Mouse (Mus musculus): Measurements from ENCODE around the gene Tbkbp1. TPM values are rescaled to one million over a fixed set of nuclear protein-coding genes. Genes with fewer than 3 reads are reported as not detected.

Tbkbp1 gene
- polyA plus RNA-seq, 1 experiment from 2014 or later: 3.9 TPM

DNA sequence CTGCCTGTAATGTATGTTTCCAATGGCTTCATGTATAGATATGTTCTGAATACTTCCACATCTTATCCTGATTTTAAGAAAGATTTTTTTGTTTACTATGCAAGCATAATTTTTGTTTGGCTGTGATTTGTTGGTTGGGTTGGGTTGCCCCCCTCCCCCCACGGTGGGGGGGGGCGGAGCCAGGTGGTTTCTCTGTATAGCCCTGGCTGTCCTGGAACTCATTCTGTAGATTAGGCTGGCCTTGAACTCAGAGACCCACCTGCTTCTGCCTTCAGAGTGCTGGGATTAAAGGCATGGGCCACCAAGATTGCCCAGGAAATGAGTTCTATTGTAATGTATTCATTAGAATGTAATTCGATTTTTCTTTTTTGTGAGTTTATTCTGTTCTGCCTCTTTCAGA, 37.9 kb upstream of the Tbkbp1 start:
- peak overlapping the region; percentile 82 for H3K4me2 ChIP-seq (ENCODE audit: low read length)
- peaks cover 21% of the 10 kb centered on the region for H3K36me3 ChIP-seq (ENCODE audit: control insufficient read depth, insufficient read depth, low read length)
- peak overlapping the region; percentile 95; the same call in 1 of the 2 replicates for H3K27ac ChIP-seq (ENCODE audit: low read depth)
- H3K9ac ChIP-seq (ENCODE audit: low read length): peak overlapping the region; percentile 73
- H3K4me3 ChIP-seq (ENCODE audit: low read depth, low read length): peak overlapping the region; percentile 87
- H3K27me3 ChIP-seq (replicated peaks; ENCODE audit: control insufficient read depth, insufficient read depth, low read length): no peaks in the 10 kb centered on the region
- DNase-seq (ENCODE audit: low spot score) (no peak), ATAC-seq (replicated peaks; ENCODE audit: low FRiP score, low TSS enrichment, low read depth) (no peak)
- peaks cover 25% of the 10 kb centered on the region for H3K4me1 ChIP-seq (replicated peaks; ENCODE audit: control insufficient read depth, insufficient read depth, low read length)
- WGBS: 34% methylated on average over 3 of the region's 3 CpGs
- H3K9me3 ChIP-seq (ENCODE audit: control insufficient read depth, low read length): no peaks in the 10 kb centered on the region

DNA sequence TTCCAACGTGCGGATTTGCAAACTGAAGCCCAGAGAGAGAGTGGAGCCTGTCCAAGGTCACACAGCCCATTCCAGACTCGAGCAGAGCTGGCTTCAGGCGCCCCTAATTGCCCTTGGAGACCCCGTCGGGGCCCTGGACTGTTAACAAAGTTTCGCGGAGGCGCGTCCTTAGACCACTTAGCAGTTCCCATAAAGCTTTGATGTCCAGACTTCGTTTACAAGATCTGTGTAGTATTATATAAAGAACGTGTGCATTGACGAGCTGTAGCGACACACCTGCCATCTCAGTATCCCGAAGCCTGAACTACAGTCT, 37.3 kb upstream of the Tbkbp1 start:
- Histone ChIP-seq H3K27me3 (replicated peaks; ENCODE audit: control insufficient read depth, insufficient read depth, low read length) (no peaks in the 10 kb centered on the region), H3K4me1 (replicated peaks; ENCODE audit: control insufficient read depth, insufficient read depth, low read length) (peaks cover 25% of the 10 kb centered on the region), H3K9me3 (ENCODE audit: control insufficient read depth, low read length) (no peaks in the 10 kb centered on the region), H3K27ac (ENCODE audit: low read depth) (peak overlapping the region; percentile 95), H3K4me3 (ENCODE audit: low read depth, low read length) (peak overlapping the region; percentile 87), H3K9ac (ENCODE audit: low read length) (peak overlapping the region; percentile 73), H3K36me3 (ENCODE audit: control insufficient read depth, insufficient read depth, low read length) (peaks cover 28% of the 10 kb centered on the region), H3K4me2 (ENCODE audit: low read length) (peak overlapping the region; percentile 82)
- DNase-seq (ENCODE audit: low spot score) (no peak), ATAC-seq (replicated peaks; ENCODE audit: low FRiP score, low TSS enrichment, low read depth) (no peak)
- 0% methylated on average over 15 of the region's 15 CpGs for WGBS

DNA sequence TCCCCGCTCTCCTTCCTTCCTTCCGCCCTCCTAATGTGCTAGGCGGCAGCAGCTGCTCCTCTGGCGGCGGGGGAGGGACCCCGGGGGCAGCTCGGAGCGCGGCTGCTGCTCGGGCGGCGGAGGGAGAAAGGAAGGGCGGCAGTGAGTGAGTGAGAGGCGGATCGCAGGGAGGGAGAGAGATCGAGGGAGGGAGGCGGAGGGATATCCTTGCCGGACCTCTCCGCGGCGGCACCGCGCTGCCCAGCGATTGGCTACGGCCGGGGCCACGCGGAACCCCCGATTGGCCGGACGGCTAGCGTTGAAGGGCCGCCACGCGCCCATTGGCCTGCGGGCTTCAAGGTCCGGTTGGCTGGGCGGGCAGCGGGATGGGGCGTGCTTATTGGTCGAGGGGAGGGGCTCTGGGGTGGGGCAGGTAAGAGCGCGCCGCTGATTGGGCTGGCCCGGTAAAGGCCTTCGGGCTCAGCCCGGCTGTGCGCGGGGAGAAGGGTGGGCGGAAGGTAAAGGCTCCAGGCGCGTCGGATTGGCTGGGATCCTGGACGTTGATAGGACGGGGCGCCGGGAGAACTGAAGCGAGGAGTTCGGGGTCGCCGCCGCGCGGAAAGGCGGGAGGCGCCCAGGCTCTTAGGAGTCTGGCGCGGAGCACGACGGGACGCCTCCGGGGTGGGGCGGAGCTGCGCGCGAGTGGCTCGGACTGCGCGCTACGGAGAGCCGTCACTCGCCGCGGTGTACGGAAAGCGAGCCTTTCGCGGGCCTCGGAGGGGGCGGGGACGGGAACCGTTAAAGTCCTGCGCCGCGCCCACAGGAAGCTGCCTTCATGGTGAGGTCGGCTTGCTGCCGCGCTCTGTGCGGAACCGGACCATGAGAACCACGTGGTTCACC, 36.7 kb upstream of the Tbkbp1 start, which contains the start of gene Kpnb1:
TSS of gene Kpnb1 (minus strand) at position 118 of the 879 bp plus-strand sequence.
- Histone ChIP-seq H3K4me1 (replicated peaks; ENCODE audit: control insufficient read depth, insufficient read depth, low read length) (peaks cover 25% of the 10 kb centered on the region), H3K36me3 (ENCODE audit: control insufficient read depth, insufficient read depth, low read length) (peaks cover 34% of the 10 kb centered on the region), H3K4me2 (ENCODE audit: low read length) (peak within 1 kb of the TSS; percentile 85), H3K9ac (ENCODE audit: low read length) (peak within 1 kb of the TSS; percentile 96), H3K27me3 (replicated peaks; ENCODE audit: control insufficient read depth, insufficient read depth, low read length) (no peaks in the 10 kb centered on the region), H3K4me3 (ENCODE audit: low read depth, low read length) (peak within 1 kb of the TSS; percentile 87), H3K27ac (ENCODE audit: low read depth) (peak within 1 kb of the TSS; percentile 97), H3K9me3 (ENCODE audit: control insufficient read depth, low read length) (no peaks in the 10 kb centered on the region)
- whole genome bisulfite sequencing: under 1% methylated on average over 96 of the region's 101 CpGs
- ATAC-seq (replicated peaks; ENCODE audit: low FRiP score, low TSS enrichment, low read depth) (peak; percentile 95), DNase-seq (ENCODE audit: low spot score) (peak; percentile 95)

DNA sequence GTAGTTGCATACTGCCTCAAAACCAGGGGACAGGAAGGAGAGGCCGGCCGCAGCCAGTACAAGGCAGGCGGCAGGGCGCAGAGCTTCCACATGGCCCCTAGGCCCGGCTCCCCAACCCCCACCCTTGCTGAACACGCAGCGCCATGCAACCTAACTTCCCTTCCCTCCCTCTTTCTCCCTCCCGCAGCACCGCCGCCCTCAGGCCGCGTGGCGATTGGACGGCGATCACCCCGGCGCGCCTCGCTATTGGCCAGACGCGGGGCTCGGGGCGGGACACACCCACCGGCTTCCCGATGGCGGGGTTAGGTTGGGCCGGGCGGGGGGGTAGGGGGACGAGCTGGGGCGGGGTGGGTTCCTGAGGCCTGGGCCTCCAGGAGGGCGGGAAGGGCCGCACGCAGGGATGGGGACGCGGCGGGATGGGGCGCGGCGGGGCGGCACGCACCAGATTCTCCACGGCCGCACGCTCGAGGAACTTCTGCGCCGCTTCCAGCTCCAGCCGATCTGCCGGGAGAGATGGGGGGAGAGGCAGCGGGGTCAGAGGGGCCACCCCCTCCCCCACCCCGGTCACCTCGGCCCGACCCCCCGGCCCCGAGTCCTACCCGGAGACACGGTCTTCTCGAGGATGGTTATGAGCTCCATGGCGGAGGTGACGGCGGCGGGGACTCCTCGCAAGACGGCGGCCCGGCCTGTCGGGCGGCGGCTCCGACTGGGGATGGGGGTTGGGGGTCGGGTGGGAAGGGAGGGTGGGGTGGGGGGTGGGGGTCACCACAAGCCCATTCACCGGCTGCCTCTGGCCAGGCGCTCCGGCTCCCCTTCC, 35.9 kb upstream of the Tbkbp1 start:
- Histone ChIP-seq H3K36me3 (ENCODE audit: control insufficient read depth, insufficient read depth, low read length) (peaks cover 42% of the 10 kb centered on the region), H3K27me3 (replicated peaks; ENCODE audit: control insufficient read depth, insufficient read depth, low read length) (no peaks in the 10 kb centered on the region), H3K9ac (ENCODE audit: low read length) (peak overlapping the region; percentile 96), H3K9me3 (ENCODE audit: control insufficient read depth, low read length) (no peaks in the 10 kb centered on the region), H3K4me3 (ENCODE audit: low read depth, low read length) (peak overlapping the region; percentile 87), H3K4me1 (replicated peaks; ENCODE audit: control insufficient read depth, insufficient read depth, low read length) (peaks cover 25% of the 10 kb centered on the region), H3K4me2 (ENCODE audit: low read length) (peak overlapping the region; percentile 85), H3K27ac (ENCODE audit: low read depth) (peak overlapping the region; percentile 97)
- peak; percentile 95 for DNase-seq (ENCODE audit: low spot score)
- ATAC-seq (replicated peaks; ENCODE audit: low FRiP score, low TSS enrichment, low read depth): peak; percentile 67
- under 1% methylated on average over 65 of the region's 74 CpGs for WGBS

DNA sequence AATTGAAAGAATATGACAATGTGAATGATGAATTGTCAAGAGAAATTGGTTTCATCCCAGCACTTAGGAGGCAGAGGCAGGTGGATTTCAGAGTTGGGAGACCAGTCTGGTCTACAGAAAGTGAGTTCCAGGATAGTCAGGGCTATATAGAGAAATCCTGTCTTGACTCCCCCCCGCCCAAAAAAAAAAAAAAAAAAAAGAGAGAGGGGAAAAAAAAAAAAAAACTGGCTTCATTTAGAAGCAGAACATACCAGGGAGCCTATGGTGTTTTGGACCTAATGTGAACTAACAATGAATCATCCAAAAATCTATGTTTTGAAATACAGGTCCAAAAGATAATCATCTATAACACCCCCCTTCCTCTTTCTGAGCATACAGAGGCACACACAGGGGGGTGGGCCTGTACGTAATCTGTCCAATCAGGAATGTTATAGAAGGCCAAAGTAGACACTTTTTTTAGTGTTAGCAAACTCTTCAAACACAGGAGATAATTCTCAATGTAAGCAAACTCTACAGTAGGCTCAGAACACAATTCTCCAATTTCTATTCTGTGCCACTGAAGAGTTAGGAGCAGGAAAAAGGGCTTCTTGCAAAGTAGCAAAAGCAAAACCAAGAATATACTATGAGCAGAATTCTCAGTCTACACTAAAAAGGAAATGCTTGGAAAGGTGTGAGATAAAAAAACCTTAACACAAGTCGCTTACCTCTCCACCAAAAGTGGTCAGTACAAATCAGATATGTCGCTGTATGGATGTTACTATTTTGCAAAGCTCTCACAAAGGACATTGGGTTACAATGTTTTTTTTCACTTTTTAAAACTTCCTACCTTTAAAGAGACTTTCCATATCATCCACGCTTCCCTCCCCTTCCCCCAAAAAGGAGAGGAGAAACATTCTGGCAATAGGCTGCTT, 34.7 kb upstream of the Tbkbp1 start:
- peak overlapping the region; percentile 87 for H3K4me3 ChIP-seq (ENCODE audit: low read depth, low read length)
- H3K27ac ChIP-seq (ENCODE audit: low read depth): peak overlapping the region; percentile 97; the same call in 1 of the 2 replicates
- DNase-seq (ENCODE audit: low spot score): no peak
- H3K4me1 ChIP-seq (replicated peaks; ENCODE audit: control insufficient read depth, insufficient read depth, low read length): peaks cover 25% of the 10 kb centered on the region
- H3K4me2 ChIP-seq (ENCODE audit: low read length): peak overlapping the region; percentile 85
- 61% methylated on average over 5 of the region's 5 CpGs for WGBS
- peaks cover 54% of the 10 kb centered on the region for H3K36me3 ChIP-seq (ENCODE audit: control insufficient read depth, insufficient read depth, low read length)
- no peaks in the 10 kb centered on the region for H3K27me3 ChIP-seq (replicated peaks; ENCODE audit: control insufficient read depth, insufficient read depth, low read length)
- no peak for ATAC-seq (replicated peaks; ENCODE audit: low FRiP score, low TSS enrichment, low read depth)
- H3K9me3 ChIP-seq (ENCODE audit: control insufficient read depth, low read length): no peaks in the 10 kb centered on the region
- peak overlapping the region; percentile 63 for H3K9ac ChIP-seq (ENCODE audit: low read length)

DNA sequence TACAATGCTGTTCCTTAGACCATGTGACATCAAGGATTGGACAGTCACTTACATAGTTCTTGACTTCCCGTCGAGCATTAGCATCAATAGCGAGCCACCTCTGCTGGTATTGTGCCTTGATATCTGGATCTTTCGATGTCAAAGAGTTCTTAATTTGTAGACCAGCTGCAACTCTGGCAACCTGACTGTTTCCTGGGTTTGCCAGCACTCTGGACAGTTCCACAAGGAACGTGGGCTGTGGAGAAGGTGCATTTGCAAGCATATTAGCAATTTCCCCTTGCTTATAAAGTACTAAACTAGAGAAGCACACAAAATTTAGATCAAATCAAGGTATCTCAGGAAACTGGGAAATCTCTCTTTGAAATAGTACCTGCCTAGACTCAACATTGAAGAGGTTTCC, 33.6 kb upstream of the Tbkbp1 start:
- Histone ChIP-seq H3K4me2 (ENCODE audit: low read length) (no peak overlapping the region; the same call in 1 of the 2 replicates), H3K4me3 (ENCODE audit: low read depth, low read length) (no peak overlapping the region), H3K27ac (ENCODE audit: low read depth) (no peak overlapping the region), H3K4me1 (replicated peaks; ENCODE audit: control insufficient read depth, insufficient read depth, low read length) (peaks cover 25% of the 10 kb centered on the region), H3K27me3 (replicated peaks; ENCODE audit: control insufficient read depth, insufficient read depth, low read length) (no peaks in the 10 kb centered on the region), H3K9me3 (ENCODE audit: control insufficient read depth, low read length) (no peaks in the 10 kb centered on the region), H3K36me3 (ENCODE audit: control insufficient read depth, insufficient read depth, low read length) (peaks cover 65% of the 10 kb centered on the region), H3K9ac (ENCODE audit: low read length) (no peak overlapping the region)
- no peak for DNase-seq (ENCODE audit: low spot score)
- WGBS: 76% methylated on average over 5 of the region's 5 CpGs
- ATAC-seq (replicated peaks; ENCODE audit: low FRiP score, low TSS enrichment, low read depth): no peak

DNA sequence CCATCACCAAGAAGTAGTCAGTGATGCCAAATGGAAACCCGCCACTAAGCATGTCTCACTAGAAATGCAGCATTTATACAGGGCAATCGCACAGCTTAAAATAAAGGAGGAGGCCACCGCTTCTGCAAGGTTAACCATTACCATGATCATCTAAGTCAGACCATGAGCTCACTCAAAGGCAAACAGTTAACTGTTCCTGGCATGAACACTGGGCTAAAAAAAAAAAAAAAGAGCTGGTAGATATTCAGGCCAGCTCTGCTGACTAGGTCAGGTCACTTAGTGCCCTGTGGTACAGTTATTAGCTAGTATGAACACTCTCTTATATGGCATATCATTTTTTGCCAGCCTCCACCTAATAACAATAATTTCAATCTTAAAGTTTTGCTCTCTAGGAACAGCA, 31.2 kb upstream of the Tbkbp1 start:
- Histone ChIP-seq H3K36me3 (ENCODE audit: control insufficient read depth, insufficient read depth, low read length) (peaks cover 89% of the 10 kb centered on the region), H3K27ac (ENCODE audit: low read depth) (no peak overlapping the region), H3K9ac (ENCODE audit: low read length) (no peak overlapping the region), H3K4me2 (ENCODE audit: low read length) (no peak overlapping the region), H3K4me3 (ENCODE audit: low read depth, low read length) (no peak overlapping the region), H3K4me1 (replicated peaks; ENCODE audit: control insufficient read depth, insufficient read depth, low read length) (peaks cover 19% of the 10 kb centered on the region), H3K27me3 (replicated peaks; ENCODE audit: control insufficient read depth, insufficient read depth, low read length) (no peaks in the 10 kb centered on the region), H3K9me3 (ENCODE audit: control insufficient read depth, low read length) (no peaks in the 10 kb centered on the region)
- WGBS: 79% methylated on average over 3 of the region's 3 CpGs
- DNase-seq (ENCODE audit: low spot score): no peak
- no peak for ATAC-seq (replicated peaks; ENCODE audit: low FRiP score, low TSS enrichment, low read depth)

DNA sequence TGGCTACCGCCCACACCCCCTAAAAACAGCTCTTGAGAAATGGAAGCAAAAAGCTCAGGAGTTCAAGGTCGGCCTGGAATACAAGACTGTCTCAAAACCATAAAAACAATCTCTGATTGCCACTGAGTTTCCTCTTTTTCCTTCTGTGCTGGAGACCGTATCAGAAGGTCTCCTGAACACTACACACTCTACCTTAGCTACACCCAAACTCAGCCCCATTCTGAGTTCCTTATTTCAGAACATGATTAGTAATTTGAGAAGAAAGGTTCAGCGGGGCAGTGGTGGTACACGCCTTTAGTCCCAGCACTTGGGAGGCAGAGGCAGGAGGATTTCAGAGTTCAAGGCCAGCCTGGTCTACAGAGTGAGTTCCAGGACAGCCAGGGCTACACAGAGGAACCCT, 29.8 kb upstream of the Tbkbp1 start:
- Histone ChIP-seq H3K9me3 (ENCODE audit: control insufficient read depth, low read length) (no peaks in the 10 kb centered on the region), H3K4me2 (ENCODE audit: low read length) (no peak overlapping the region), H3K36me3 (ENCODE audit: control insufficient read depth, insufficient read depth, low read length) (peaks cover 100% of the 10 kb centered on the region), H3K4me1 (replicated peaks; ENCODE audit: control insufficient read depth, insufficient read depth, low read length) (peaks cover 15% of the 10 kb centered on the region), H3K27ac (ENCODE audit: low read depth) (no peak overlapping the region), H3K27me3 (replicated peaks; ENCODE audit: control insufficient read depth, insufficient read depth, low read length) (no peaks in the 10 kb centered on the region), H3K9ac (ENCODE audit: low read length) (no peak overlapping the region), H3K4me3 (ENCODE audit: low read depth, low read length) (no peak overlapping the region)
- DNase-seq (ENCODE audit: low spot score) (no peak), ATAC-seq (replicated peaks; ENCODE audit: low FRiP score, low TSS enrichment, low read depth) (no peak)
- WGBS: 82% methylated on average over 5 of the region's 5 CpGs
